Mouse (Mus musculus) E14TG2a.4 (cell line): ENCODE results near the gene Osbpl2.

ENCODE experiments used
- H3K27me3 ChIP-seq: 2 replicates; pipeline ENCODE4 v1.6.1; 2014; ENCODE audit warnings: low read length, control low read depth; ENCODE audit not compliant: insufficient read depth
- H3K36me3 ChIP-seq: 2 replicates; pipeline ENCODE4 v1.6.1; 2014; ENCODE audit warnings: low read length, control low read depth; ENCODE audit not compliant: insufficient read depth
- H3K4me1 ChIP-seq: replicated peaks from 2 replicates; pipeline ENCODE4 v1.6.1; 2014; ENCODE audit warnings: low read depth, low read length, control low read depth
- H3K4me3 ChIP-seq: replicated peaks from 2 replicates; pipeline ENCODE4 v1.5.1; 2014; ENCODE audit warnings: mild to moderate bottlenecking, low read length
- H3K9me3 ChIP-seq: 2 replicates; pipeline ENCODE4 v1.6.1; 2014; ENCODE audit warnings: low read length, control low read depth
- CTCF ChIP-seq: conservative IDR thresholded peaks from 2 replicates; pipeline ENCODE4 v1.5.1; 2014; ENCODE audit warnings: low read length
- NANOG ChIP-seq: IDR thresholded peaks from 2 replicates; pipeline ENCODE4 v1.6.1; 2014; ENCODE audit warnings: borderline replicate concordance, low read length, mixed read lengths
- POU5F1 ChIP-seq: IDR thresholded peaks from 2 replicates; pipeline ENCODE4 v1.6.1; 2014; ENCODE audit warnings: low read length, borderline replicate concordance

Gene Osbpl2

DNA sequence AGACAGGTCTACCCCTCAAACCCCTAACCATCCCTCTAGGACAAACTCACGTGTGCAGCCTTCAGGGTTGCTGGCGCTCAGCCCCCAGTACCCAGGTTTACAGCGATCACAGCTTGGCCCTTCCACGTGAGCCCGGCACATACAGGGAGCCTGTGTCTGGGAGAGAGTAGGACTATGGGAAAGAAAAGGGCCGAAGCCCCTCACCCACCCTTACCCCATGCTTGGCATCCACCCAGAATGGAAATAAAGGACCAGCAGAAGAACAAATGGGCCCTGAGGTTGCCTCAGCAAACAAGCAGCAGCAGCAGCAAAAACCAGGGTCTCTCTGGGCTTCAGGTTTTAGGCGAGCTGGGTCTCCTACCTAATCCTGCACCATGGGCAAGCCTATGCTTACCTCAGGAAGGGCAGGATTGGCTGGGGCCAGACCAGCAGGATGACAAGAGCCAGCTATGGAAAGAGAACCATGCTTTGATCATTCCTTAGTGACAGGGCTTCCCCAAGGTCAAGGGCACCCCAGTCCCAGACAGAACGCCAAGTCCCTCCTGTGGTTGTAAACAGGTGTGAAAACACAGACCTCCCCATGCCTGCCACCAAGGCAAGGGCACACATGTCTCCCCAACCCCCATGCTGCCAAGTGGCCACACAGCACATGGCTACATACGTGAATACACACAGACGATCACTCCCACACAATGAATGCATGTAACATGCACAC is 78.4 kb downstream of the Osbpl2 start:
- TF ChIP-seq NANOG (no peak), CTCF (no peak), POU5F1 (no peak)
- peaks cover 92% of the 10 kb centered on the region for H3K36me3 ChIP-seq
- no peak overlapping the region for H3K4me3 ChIP-seq

DNA sequence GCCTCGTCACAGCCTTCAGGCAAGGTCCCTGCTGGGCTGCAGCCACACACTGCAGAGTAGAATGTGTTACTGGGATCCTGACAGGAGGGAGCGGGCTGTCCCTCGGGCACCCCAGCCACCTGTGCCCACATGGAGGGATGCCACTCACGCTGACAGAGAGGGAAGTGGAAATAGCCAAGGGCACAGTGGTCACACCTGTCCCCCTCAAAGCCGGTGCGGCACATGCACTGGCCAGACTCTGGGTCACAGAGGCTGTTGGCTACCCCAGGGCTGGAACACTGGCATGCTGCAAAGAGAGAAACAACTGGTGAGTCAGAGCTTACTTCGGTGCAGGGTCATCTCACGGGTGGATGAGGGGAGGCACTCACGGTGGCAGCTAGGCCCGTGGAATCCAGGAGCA is 79.7 kb downstream of the Osbpl2 start:
- H3K4me1 ChIP-seq = peaks cover 67% of the 10 kb centered on the region
- H3K27me3 ChIP-seq = no peaks in the 10 kb centered on the region
- peaks cover 92% of the 10 kb centered on the region for H3K36me3 ChIP-seq
- TF ChIP-seq CTCF = no peak
- no peak overlapping the region for H3K4me3 ChIP-seq
- no peaks in the 10 kb centered on the region for H3K9me3 ChIP-seq

More for the DNA sequence above, 78.4 kb downstream of the Osbpl2 start:
- Histone ChIP-seq H3K9me3 (no peaks in the 10 kb centered on the region), H3K4me1 (peaks cover 66% of the 10 kb centered on the region), H3K27me3 (no peaks in the 10 kb centered on the region)

DNA sequence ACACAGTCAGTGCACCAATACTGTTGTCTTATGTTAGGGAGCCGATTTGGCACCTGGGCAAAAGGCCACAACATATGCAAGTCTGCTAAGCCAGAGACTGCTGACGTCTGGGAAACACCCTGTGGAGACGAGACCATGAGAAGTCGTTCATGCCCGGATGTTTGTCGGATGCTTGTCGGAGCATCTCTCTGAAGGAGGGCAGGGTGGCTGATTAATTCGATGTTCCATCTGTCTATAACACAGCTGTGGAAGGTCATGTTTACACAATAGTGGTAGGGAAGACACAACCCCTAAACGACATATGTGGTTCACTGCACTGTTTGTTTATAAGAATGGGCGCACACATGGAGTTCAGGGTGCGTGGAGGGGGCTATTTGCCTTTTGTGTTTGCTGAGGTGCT is 81.6 kb downstream of the Osbpl2 start:
- no peaks in the 10 kb centered on the region for H3K9me3 ChIP-seq
- no peak overlapping the region for H3K4me3 ChIP-seq
- peaks cover 92% of the 10 kb centered on the region for H3K36me3 ChIP-seq
- no peaks in the 10 kb centered on the region for H3K27me3 ChIP-seq
- TF ChIP-seq CTCF = no peak
- TF ChIP-seq POU5F1 = no peak
- TF ChIP-seq NANOG = no peak
- H3K4me1 ChIP-seq = peaks cover 68% of the 10 kb centered on the region

DNA sequence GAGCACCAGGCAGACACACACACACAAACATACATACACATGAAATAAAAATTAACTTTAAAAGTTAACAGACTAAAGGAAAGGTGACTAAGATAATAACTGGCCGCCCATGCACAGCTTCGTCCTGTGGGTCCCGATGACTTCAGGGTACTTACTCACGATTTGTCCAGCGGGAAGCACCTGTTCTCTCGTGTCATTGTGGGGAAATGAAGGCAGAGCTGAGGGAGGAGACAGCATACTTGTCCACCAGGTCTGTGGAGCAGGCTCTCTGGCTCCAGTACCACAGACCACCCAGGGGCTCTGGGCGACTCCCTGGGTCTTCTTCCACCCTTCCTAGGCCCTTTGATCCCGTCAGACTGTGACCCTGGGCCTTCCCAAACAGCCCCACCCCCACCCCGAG is 82.2 kb downstream of the Osbpl2 start:
- Histone ChIP-seq H3K27me3 (no peaks in the 10 kb centered on the region), H3K4me3 (no peak overlapping the region), H3K36me3 (peaks cover 92% of the 10 kb centered on the region), H3K9me3 (no peaks in the 10 kb centered on the region), H3K4me1 (peaks cover 68% of the 10 kb centered on the region)
- TF ChIP-seq POU5F1 = no peak
- TF ChIP-seq CTCF = no peak
- no peak for TF ChIP-seq NANOG

DNA sequence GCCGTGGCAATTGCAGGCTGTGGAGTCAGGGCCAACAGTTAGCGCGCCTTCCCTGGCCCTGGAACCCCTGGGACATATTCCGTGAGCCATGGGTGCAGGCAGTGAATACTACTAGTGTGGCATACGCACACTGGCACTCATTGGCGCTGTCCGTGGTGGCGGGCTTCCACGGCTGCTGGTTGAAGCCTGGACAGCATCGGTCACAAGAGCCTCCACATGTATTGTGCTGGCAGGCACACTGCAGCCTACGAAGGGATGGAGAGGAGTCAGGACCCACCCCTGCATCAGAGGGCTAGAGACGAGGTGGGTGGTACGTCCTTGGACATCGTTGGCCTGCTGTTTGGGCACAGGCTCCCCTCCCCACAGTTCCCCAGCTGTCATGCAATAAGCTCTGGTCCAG is 83.2 kb downstream of the Osbpl2 start:
- H3K4me1 ChIP-seq = peaks cover 71% of the 10 kb centered on the region
- peaks cover 93% of the 10 kb centered on the region for H3K36me3 ChIP-seq
- H3K9me3 ChIP-seq = no peaks in the 10 kb centered on the region
- no peaks in the 10 kb centered on the region for H3K27me3 ChIP-seq
- no peak for TF ChIP-seq NANOG
- TF ChIP-seq CTCF = no peak
- TF ChIP-seq POU5F1 = no peak
- H3K4me3 ChIP-seq = no peak overlapping the region

DNA sequence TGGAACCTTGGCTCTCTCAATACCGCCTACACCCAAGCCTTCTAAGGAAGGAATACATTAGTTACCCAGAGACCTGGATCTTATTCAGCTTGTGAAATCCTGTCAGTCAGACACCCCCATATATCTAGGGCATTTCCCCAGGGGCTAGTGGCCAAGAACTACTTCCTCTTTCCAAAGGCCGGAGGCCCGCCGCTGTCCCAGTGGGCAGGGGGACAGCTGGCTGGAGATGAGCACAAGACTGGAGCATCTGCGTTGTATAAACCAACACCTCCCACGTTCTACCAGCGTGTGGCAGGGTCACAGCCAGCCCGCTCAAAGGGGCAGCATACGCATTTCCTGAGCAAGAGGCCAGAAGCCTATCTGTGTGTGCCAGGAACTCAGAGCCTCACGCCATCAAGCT is 83.7 kb downstream of the Osbpl2 start:
- TF ChIP-seq POU5F1 = no peak
- TF ChIP-seq CTCF = no peak
- TF ChIP-seq NANOG = no peak
- Histone ChIP-seq H3K4me3 (no peak overlapping the region), H3K4me1 (peaks cover 71% of the 10 kb centered on the region), H3K9me3 (no peaks in the 10 kb centered on the region), H3K27me3 (no peaks in the 10 kb centered on the region), H3K36me3 (peaks cover 93% of the 10 kb centered on the region)

DNA sequence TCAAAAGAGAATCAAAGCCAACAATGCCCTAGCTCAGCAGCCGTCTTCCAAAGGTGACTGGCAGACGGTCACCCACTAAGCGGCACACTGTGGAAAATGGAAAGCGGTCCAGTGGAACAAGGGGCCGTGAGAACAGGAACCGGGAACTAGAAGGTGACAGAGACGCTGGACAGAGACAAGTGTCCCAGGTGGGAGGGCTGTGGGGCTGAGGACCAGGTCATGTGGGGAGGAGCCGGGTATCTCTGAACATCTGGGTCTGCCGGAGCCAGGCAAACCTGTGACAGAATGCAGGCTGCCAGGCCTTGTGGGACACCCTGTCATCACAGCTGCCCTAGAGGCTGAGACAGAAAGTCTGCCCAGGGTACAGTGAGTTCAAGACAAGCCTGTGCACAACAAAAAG is 85.4 kb downstream of the Osbpl2 start:
- TF ChIP-seq POU5F1 (no peak), NANOG (no peak), CTCF (no peak)
- H3K27me3 ChIP-seq = no peaks in the 10 kb centered on the region
- no peak overlapping the region for H3K4me3 ChIP-seq
- peaks cover 73% of the 10 kb centered on the region for H3K4me1 ChIP-seq
- H3K9me3 ChIP-seq = no peaks in the 10 kb centered on the region
- H3K36me3 ChIP-seq = peaks cover 91% of the 10 kb centered on the region

DNA sequence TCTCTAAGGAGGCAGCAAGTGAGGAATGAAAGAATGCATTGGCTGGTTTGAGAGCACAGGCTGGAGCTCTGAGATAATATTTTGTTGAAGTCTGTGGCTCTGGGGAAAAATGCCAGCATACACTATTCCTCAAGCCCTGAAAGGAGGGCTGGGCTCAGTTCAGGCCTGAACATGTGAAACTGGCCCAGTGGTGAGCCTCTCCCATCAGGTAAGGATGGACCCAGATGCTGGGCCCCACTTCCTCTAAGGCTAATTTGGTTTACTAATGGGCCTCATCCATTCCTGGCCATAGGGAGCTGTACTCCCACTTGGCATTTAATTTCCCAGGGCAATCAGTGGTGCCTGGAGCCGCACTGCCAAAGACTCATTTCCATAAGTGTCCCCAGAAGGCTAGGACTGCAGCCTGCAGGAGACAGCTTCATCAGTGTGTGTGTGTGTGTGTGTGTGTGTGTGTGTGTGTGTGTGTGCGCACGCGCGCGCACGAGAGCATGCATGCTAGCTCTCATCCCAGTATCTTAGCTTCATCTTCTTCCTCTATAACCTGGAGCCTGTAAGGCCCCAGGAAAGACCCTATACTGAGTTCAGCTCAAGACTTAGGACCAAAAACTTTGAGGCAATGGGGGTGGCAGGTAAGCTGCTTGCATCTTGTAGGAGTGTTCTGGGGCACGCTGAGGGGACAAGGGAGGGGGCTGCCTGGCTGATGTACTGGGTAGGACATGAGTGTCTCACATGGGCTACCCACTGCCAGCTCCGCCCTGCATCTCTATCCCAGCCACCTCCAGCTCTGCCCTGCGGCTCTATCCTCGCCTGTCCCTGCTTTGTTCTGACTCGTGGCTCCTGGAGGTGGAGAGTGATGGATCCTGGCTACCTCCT is 86.2 kb downstream of the Osbpl2 start:
- no peak for TF ChIP-seq POU5F1
- no peak for TF ChIP-seq CTCF
- TF ChIP-seq NANOG = no peak
- no peaks in the 10 kb centered on the region for H3K27me3 ChIP-seq
- peaks cover 97% of the 10 kb centered on the region for H3K36me3 ChIP-seq
- H3K4me3 ChIP-seq = no peak overlapping the region
- peaks cover 81% of the 10 kb centered on the region for H3K4me1 ChIP-seq
- H3K9me3 ChIP-seq = no peaks in the 10 kb centered on the region

DNA sequence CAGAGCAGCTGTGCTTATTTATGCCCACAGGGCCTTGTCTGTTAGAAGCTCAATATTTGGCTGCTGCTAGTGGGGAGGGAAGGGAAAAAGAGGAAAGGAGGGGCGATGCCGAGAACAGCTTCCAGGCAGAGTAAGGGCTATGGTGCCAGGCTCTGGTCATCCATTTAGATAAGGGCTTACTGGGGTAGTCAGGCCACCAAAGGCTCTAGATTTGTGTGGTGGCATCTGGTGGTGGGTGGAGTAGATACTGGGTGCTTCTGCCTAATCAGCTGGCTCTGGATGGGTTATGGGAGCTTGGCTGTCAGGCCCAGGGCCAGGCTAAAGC is 86.8 kb downstream of the Osbpl2 start:
- H3K4me3 ChIP-seq = no peak overlapping the region
- TF ChIP-seq CTCF (no peak), NANOG (no peak), POU5F1 (no peak)
- peaks cover 95% of the 10 kb centered on the region for H3K36me3 ChIP-seq
- no peaks in the 10 kb centered on the region for H3K9me3 ChIP-seq
- H3K27me3 ChIP-seq = no peaks in the 10 kb centered on the region
- peaks cover 78% of the 10 kb centered on the region for H3K4me1 ChIP-seq
